Mouse (Mus musculus): ENCODE data around the gene Gon7.

- TF ChIP-seq CTCF (IDR thresholded peaks at IDR 0.05; ENCODE audit: low read depth) (no peak), EP300 (IDR thresholded peaks at IDR 0.05; ENCODE audit: low read depth) (no peak)
These were observed 27.5 kb downstream of the Gon7 start for GRCm38 (mm10) chr12:102729855-102730797.
